In the genomic region with DNA sequence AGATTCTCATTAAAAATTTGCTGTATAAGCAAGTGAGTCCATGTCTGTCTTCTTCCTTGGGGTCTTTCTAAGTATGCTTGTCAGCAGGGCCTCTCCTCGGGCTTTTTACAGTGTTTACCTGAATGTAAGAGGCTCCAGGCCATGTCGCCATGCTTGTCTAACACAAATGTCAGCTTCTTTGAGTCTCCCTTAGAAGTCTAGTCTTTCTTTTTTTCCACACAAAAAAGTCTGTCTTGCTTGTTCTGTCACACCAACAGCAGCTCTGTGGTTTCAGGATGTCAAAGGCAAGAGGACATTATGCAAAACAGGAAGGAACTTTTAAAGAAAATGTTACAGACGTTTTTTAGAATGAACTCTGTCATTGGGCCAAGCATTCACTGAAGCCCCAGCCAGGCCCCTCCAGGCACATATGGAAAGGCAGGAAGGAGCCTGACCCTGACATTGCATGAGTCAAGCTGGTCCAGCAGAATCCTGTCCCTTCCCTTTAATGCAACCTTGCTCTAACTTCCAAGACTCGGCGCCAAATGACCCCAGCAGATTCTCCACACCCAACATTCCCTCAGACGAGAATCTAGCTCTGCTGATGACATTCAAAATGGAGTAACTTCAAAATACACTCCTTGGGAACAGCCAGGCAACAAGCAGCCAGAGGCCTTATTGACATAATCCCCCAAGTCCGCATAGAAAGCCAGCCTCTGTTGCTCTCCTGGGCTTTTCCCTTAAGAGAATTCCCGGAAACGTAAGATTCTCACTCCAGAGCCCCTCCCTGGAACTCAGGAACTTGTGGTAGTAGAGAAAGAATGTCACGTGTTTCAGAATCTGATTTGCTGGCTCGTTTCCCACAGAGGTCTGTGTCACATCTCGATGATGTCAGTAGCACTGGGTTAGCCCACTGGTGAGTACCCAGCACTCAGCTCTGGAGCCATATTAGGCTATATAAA, we compare ENCODE assay signal across 8 mouse cellular contexts. TPM values are rescaled to one million over a fixed set of nuclear protein-coding genes. Genes with fewer than 3 reads are reported as not detected.
A peak's percentile ranks its signal among the peaks of the same experiment; 100 is the strongest.
DNase-seq lines count a peak whose midpoint lies in the region; ATAC-seq and TF ChIP-seq lines count a peak whose summit lies in the region.

No protein-coding gene starts in this region.

- peaks cover 53% of the 10 kb centered on the region for H3K4me1 ChIP-seq in embryonic facial prominence, embryonic 13.5 days
- H3K4me1 ChIP-seq in limb, embryonic 14.5 days (ENCODE audit: control insufficient read depth, insufficient read depth, low read length) = peaks cover 32% of the 10 kb centered on the region

- no peak overlapping the region for H3ac ChIP-seq in myocyte (ENCODE audit: control insufficient read depth, insufficient read length)

- no peaks in the 10 kb centered on the region for H3K27me3 ChIP-seq in embryonic facial prominence, embryonic 13.5 days
- no peaks in the 10 kb centered on the region for H3K27me3 ChIP-seq in limb, embryonic 14.5 days (ENCODE audit: control insufficient read depth, insufficient read depth, low read length)
- H3K27me3 ChIP-seq in myocyte (ENCODE audit: control insufficient read depth, insufficient read depth, insufficient read length) = no peaks in the 10 kb centered on the region

- H3K36me3 ChIP-seq in embryonic facial prominence, embryonic 13.5 days = no peaks in the 10 kb centered on the region
- no peaks in the 10 kb centered on the region for H3K36me3 ChIP-seq in limb, embryonic 14.5 days (ENCODE audit: control insufficient read depth, insufficient read depth, low read length)
- H3K36me3 ChIP-seq in myocyte (ENCODE audit: control insufficient read depth, insufficient read depth) = no peaks in the 10 kb centered on the region

- peak; percentile 27 for DNase-seq in thymus, postnatal 25 days
- DNase-seq in thymus, postnatal 10 days (ENCODE audit: low spot score in 2 of 2) = no peak
- peak; percentile 73 for DNase-seq in heart, postnatal 25 days (ENCODE audit: low spot score)
- peak; percentile 58 for DNase-seq in limb, embryonic 14.5 days (ENCODE audit: low spot score)
- no peak for DNase-seq in layer of hippocampus, adult 9-10 months (ENCODE audit: low spot score)
- DNase-seq in cerebellum, adult 11 months = no peak

- no peaks in the 10 kb centered on the region for H3K9me3 ChIP-seq in embryonic facial prominence, embryonic 13.5 days
- H3K9me3 ChIP-seq in limb, embryonic 14.5 days (ENCODE audit: control insufficient read depth, low read length) = no peaks in the 10 kb centered on the region

- H3K4me2 ChIP-seq in embryonic facial prominence, embryonic 13.5 days = peak overlapping the region; percentile 20
- no peak overlapping the region for H3K4me2 ChIP-seq in limb, embryonic 14.5 days (replicated peaks; ENCODE audit: low read depth, low read length, severe bottlenecking)
- H3K4me2 ChIP-seq in myocyte (ENCODE audit: low read depth) = peak overlapping the region; percentile 64

- no peak for TF ChIP-seq POLR2A in limb, embryonic 14.5 days (IDR thresholded peaks at IDR 0.05; ENCODE audit: borderline replicate concordance, extremely low read depth, insufficient read depth, insufficient read length)
- TF ChIP-seq POLR2A in myocyte (IDR thresholded peaks at IDR 0.05; ENCODE audit: insufficient read length, low read depth) = no peak

- ATAC-seq in embryonic facial prominence, embryonic 13.5 days (ENCODE audit: insufficient number of reproducible peaks, insufficient read depth, low FRiP score, low TSS enrichment, low read depth) = no peak
- no peak for ATAC-seq in limb, embryonic 14.5 days (ENCODE audit: low FRiP score, low read depth)

- intact Hi-C loops in heart, postnatal 25 days (cut with DNase I) = no loop called here

- no peak overlapping the region for H3K4me3 ChIP-seq in embryonic facial prominence, embryonic 13.5 days
- H3K4me3 ChIP-seq in limb, embryonic 14.5 days (replicated peaks; ENCODE audit: low read length) = no peak overlapping the region
- H3K4me3 ChIP-seq in myocyte = no peak overlapping the region

- 39% methylated on average over 12 of the region's 12 CpGs for WGBS in embryonic facial prominence, embryonic 13.5 days
- 46% methylated on average over 12 of the region's 12 CpGs for WGBS in limb, embryonic 14.5 days

- peaks cover 99% of the 10 kb centered on the region for H3K79me2 ChIP-seq in myocyte (ENCODE audit: control insufficient read depth, insufficient read depth)

- H3K9ac ChIP-seq in embryonic facial prominence, embryonic 13.5 days = 0 out of 2 replicates have a peak overlapping the region, but pooled peaks have one; percentile 27
- no peak overlapping the region for H3K9ac ChIP-seq in limb, embryonic 14.5 days (ENCODE audit: low read depth, low read length, severe bottlenecking)

- peak overlapping the region; percentile 86 for H3K27ac ChIP-seq in embryonic facial prominence, embryonic 13.5 days
- H3K27ac ChIP-seq in limb, embryonic 14.5 days (replicated peaks; ENCODE audit: low read depth, low read length) = peak overlapping the region; percentile 79

TF ChIP-seq in myocyte, 11 proteins besides CTCF, POLR2A, EP300 and RAD21:
- TF ChIP-seq POLR2AphosphoS2 (IDR thresholded peaks at IDR 0.05; ENCODE audit: insufficient read length, low read depth) = no peak
- TF ChIP-seq MAX (IDR thresholded peaks at IDR 0.05; ENCODE audit: low read depth) = no peak
- no peak for TF ChIP-seq CEBPB (IDR thresholded peaks at IDR 0.05; ENCODE audit: insufficient read depth, poor library complexity, severe bottlenecking)
- TF ChIP-seq REST (IDR thresholded peaks at IDR 0.05; ENCODE audit: insufficient read depth, insufficient read length) = no peak
- TF ChIP-seq MYOG (IDR thresholded peaks at IDR 0.05; ENCODE audit: control insufficient read depth in 1 of 3, insufficient read depth in 1 of 3, insufficient read length in 2 of 3, low read depth in 2 of 3) = no peak
- peak; percentile 56 for TF ChIP-seq USF1 (IDR thresholded peaks at IDR 0.05; ENCODE audit: low read depth)
- no peak for TF ChIP-seq TCF3 (IDR thresholded peaks at IDR 0.05; ENCODE audit: insufficient read length, low read depth)
- TF ChIP-seq MYOD1 (IDR thresholded peaks at IDR 0.05; ENCODE audit: control insufficient read depth in 1 of 3, insufficient read length in 2 of 3, low read depth in 2 of 3) = no peak

RNA-seq across cellular contexts. Expression of gene B4galt1, which starts 8.7 kb away (rescaled TPM):
- 39.7 and 39.9 TPM in 2 replicates for polyA plus RNA-seq in embryonic facial prominence, embryonic 13.5 days (2015; fragmentation: Nextera tagmentation; extraction: Ambion mirVana)
- total RNA-seq in heart, postnatal 25 days (2021) = 10 to 100 TPM; 58.2 to 70.4 TPM
- 35.9 and 41.3 TPM in 2 replicates for polyA plus RNA-seq in limb, embryonic 14.5 days (2012; rRNA removed)
- 52.3 and 54.8 TPM in 2 replicates for polyA plus RNA-seq in limb, embryonic 14.5 days (2014; fragmentation: Nextera tagmentation; extraction: Ambion mirVana)
- 37.7 TPM for polyA plus RNA-seq in myocyte (2012; fragmentation: generic; extraction: Trizol)

Comparison
In these comparisons a context has a peak if more than half of its experiments do, and no peak if none do; other contexts are left out.
1. DNase-seq: peak in thymus, postnatal 25 days (single experiment), heart, postnatal 25 days (single experiment) and limb, embryonic 14.5 days (single experiment); none in thymus, postnatal 10 days (0 of 2), layer of hippocampus, adult 9-10 months (single experiment) and cerebellum, adult 11 months (single experiment).